Mouse (Mus musculus) testis, adult 2 months (tissue): ENCODE data around the gene Arhgef11. TPM values are rescaled to one million over a fixed set of nuclear protein-coding genes. Genes with fewer than 3 reads are reported as not detected.

Source experiments
- H3K27ac ChIP-seq: fragments of 200-500 bp; 2 replicates; pipeline ENCODE4 v1.5.1; 2012; ENCODE audit warnings: low read depth, low read length; ENCODE audit not compliant: control insufficient read depth, insufficient read depth
- H3K27me3 ChIP-seq: fragments of 200-500 bp; 2 replicates; pipeline ENCODE4 v1.6.1; 2012; ENCODE audit warnings: mild to moderate bottlenecking, low read length, moderate library complexity; ENCODE audit not compliant: control insufficient read depth, insufficient read depth
- H3K36me3 ChIP-seq: fragments of 200-500 bp; 2 replicates; pipeline ENCODE4 v1.6.1; 2012; ENCODE audit warnings: mild to moderate bottlenecking, low read length; ENCODE audit not compliant: control insufficient read depth, insufficient read depth
- H3K4me1 ChIP-seq: fragments of 200-500 bp; 2 replicates; pipeline ENCODE4 v1.6.1; 2012; ENCODE audit warnings: low read length; ENCODE audit not compliant: control insufficient read depth, insufficient read depth
- H3K4me3 ChIP-seq: fragments of 200-500 bp; 2 replicates; pipeline ENCODE4 v1.5.1; 2012; ENCODE audit warnings: low read depth, mild to moderate bottlenecking, low read length, moderate library complexity, mixed read lengths; ENCODE audit not compliant: control insufficient read depth
- CTCF ChIP-seq: fragments of 200-500 bp; IDR thresholded peaks from 2 replicates; pipeline ENCODE4 v1.5.1; 2012; ENCODE audit warnings: low read depth, mild to moderate bottlenecking, inconsistent platforms, low read length, moderate library complexity; ENCODE audit not compliant: control insufficient read depth, insufficient read depth, insufficient replicate concordance
- POLR2A ChIP-seq: fragments of 200-500 bp; IDR thresholded peaks from 2 replicates; pipeline ENCODE4 v1.6.1; 2012; ENCODE audit warnings: low read depth, mild to moderate bottlenecking, inconsistent platforms, low read length, moderate library complexity; ENCODE audit not compliant: control insufficient read depth
- polyA plus RNA-seq: library from polyadenylated mRNA; depleted of rRNA; stranded (reverse); fragments of >200 nt; gene quantifications from 2 replicates; pipeline ENCODE4 v1.2.3, GENCODE M21; 2012; rRNA removed

Arhgef11 gene
- polyA plus RNA-seq, 1 experiment, result 17.5 TPM

GRCm38 (mm10) chr3:87783282-87784023 lies 166.1 kb downstream of the Arhgef11 start:
- Histone ChIP-seq H3K27me3 (no peaks in the 10 kb centered on the region), H3K4me3 (no peak overlapping the region), H3K27ac (no peak overlapping the region)

GRCm38 (mm10) chr3:87785156-87785555 lies 167.8 kb downstream of the Arhgef11 start:
- no peak overlapping the region for H3K27ac ChIP-seq

More at GRCm38 (mm10) chr3:87783282-87784023, 166.1 kb downstream of the Arhgef11 start:
- Histone ChIP-seq H3K4me1 (peaks cover 3% of the 10 kb centered on the region; the same call in 1 of the 2 replicates), H3K36me3 (no peaks in the 10 kb centered on the region)
- TF ChIP-seq POLR2A (no peak), CTCF (no peak)

GRCm38 (mm10) chr3:87785626-87786214 lies 168.4 kb downstream of the Arhgef11 start:
- H3K27me3 ChIP-seq, result no peaks in the 10 kb centered on the region
- H3K36me3 ChIP-seq, result no peaks in the 10 kb centered on the region
- TF ChIP-seq POLR2A (no peak), CTCF (no peak)
- H3K27ac ChIP-seq, result no peak overlapping the region
- H3K4me3 ChIP-seq, result no peak overlapping the region
- no peaks in the 10 kb centered on the region; the same call in 1 of the 2 replicates for H3K4me1 ChIP-seq

More at GRCm38 (mm10) chr3:87785156-87785555, 167.8 kb downstream of the Arhgef11 start:
- TF ChIP-seq CTCF (no peak), POLR2A (no peak)
- H3K4me1 ChIP-seq, result no peaks in the 10 kb centered on the region; the same call in 1 of the 2 replicates
- no peaks in the 10 kb centered on the region for H3K27me3 ChIP-seq
- no peak overlapping the region for H3K4me3 ChIP-seq
- no peaks in the 10 kb centered on the region for H3K36me3 ChIP-seq

Other genes with a start within 250 kb of the Arhgef11 start
- 0.07 TPM in 1 of 2 replicates, not detected in the other for gene Fcrl1, start 241.2 kb upstream of the Arhgef11 start, polyA plus RNA-seq
- gene Fcrl5, start 181.8 kb upstream of the Arhgef11 start, polyA plus RNA-seq, result not detected in 2 replicates
- 3.9 and 4.0 TPM in 2 replicates for gene Etv3, start 92.2 kb upstream of the Arhgef11 start, polyA plus RNA-seq
- 135 and 136 TPM in 2 replicates for gene Lrrc71, start 131.1 kb downstream of the Arhgef11 start, polyA plus RNA-seq
- 0.64 and 0.94 TPM in 2 replicates for gene Ntrk1, start 177.6 kb downstream of the Arhgef11 start, polyA plus RNA-seq
- 0.06 and 0.17 TPM in 2 replicates for gene Insrr, start 179.4 kb downstream of the Arhgef11 start, polyA plus RNA-seq
- 4.1 and 4.3 TPM in 2 replicates for gene Pear1, start 206.7 kb downstream of the Arhgef11 start, polyA plus RNA-seq
- gene Sh2d2a, start 229.2 kb downstream of the Arhgef11 start, polyA plus RNA-seq, result 0.04 and 0.10 TPM in 2 replicates